Mouse (Mus musculus): ENCODE measurements around the gene Tas2r144. TPM values are rescaled to one million over a fixed set of nuclear protein-coding genes. Genes with fewer than 3 reads are reported as not detected.

Tas2r144 gene
- polyA plus RNA-seq (2015; fragmentation: Nextera tagmentation; extraction: Ambion mirVana) = not detected in 2 replicates

- no peak for ATAC-seq (ENCODE audit: low FRiP score)
These were observed at the start of gene Tas2r144 for GRCm38 (mm10) chr6:42215028-42215427. TSS of gene Tas2r144 (plus strand) at chr6:42215328.

GRCm38 (mm10) chr6:42182462-42182861 lies 32.7 kb upstream of the Tas2r144 start:
- Histone ChIP-seq H3K9me3 (replicated peaks) (no peaks in the 10 kb centered on the region), H3K4me2 (no peak overlapping the region), H3K36me3 (no peaks in the 10 kb centered on the region), H3K4me3 (replicated peaks) (no peak overlapping the region), H3K27me3 (replicated peaks) (no peaks in the 10 kb centered on the region), H3K9ac (replicated peaks) (no peak overlapping the region), H3K4me1 (no peaks in the 10 kb centered on the region), H3K27ac (replicated peaks) (no peak overlapping the region)
- 71% methylated on average over 1 of the region's 1 CpGs for WGBS
- ATAC-seq (ENCODE audit: low FRiP score) = no peak

More at GRCm38 (mm10) chr6:42215028-42215427, at the start of gene Tas2r144:
- Histone ChIP-seq H3K4me2 (no peak within 1 kb of the TSS), H3K4me1 (no peaks in the 10 kb centered on the region), H3K27ac (replicated peaks) (no peak within 1 kb of the TSS), H3K9me3 (replicated peaks) (no peaks in the 10 kb centered on the region), H3K27me3 (replicated peaks) (no peaks in the 10 kb centered on the region), H3K36me3 (no peaks in the 10 kb centered on the region), H3K4me3 (replicated peaks) (no peak within 1 kb of the TSS), H3K9ac (replicated peaks) (no peak within 1 kb of the TSS)
- 83% methylated on average over 2 of the region's 2 CpGs for WGBS

DNA sequence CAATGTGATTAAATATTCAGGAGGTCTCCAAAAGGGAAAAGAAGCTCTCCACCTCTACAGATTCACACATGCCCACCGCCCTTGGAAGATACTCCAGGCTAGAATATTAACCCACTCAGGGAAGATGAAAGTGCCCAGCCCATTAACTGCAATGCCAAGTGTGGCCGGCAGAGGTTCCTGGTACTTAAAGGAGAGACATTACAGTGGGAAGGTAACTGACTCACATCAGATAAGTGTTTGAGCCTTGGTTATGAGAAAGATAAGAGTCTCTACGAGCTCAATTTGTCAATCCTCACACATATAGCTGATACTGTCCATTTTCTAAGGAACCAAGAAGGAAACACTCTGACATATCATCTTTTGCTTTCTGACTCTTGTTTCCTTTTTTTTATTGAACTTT lies 28.9 kb upstream of the Tas2r144 start:
- Histone ChIP-seq H3K9ac (replicated peaks) (no peak overlapping the region), H3K27me3 (replicated peaks) (no peaks in the 10 kb centered on the region), H3K4me3 (replicated peaks) (no peak overlapping the region), H3K9me3 (replicated peaks) (no peaks in the 10 kb centered on the region), H3K4me1 (no peaks in the 10 kb centered on the region), H3K27ac (replicated peaks) (no peak overlapping the region), H3K4me2 (no peak overlapping the region), H3K36me3 (no peaks in the 10 kb centered on the region)
- ATAC-seq (ENCODE audit: low FRiP score) = no peak
- 59% methylated on average over 3 of the region's 3 CpGs for WGBS

DNA sequence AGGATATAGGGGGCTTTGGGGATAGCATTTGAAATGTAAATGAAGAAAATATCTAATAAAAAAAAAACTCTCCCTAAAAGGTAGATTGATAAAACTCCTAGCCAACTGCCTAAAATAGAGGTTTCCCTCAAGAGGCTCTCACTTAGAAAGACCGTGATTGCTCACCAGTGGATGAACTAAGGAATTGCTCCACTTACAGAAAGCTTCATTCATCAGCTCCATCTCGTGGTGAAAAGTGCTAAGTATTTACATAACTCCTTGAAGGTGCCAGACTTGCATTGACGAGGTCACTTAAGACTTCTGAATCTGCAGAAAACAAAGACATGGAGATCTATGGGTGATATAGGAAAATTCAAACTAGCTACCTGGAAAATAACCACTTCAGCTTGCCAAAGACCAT lies 17.4 kb upstream of the Tas2r144 start:
- Histone ChIP-seq H3K9ac (replicated peaks) (no peak overlapping the region), H3K27me3 (replicated peaks) (no peaks in the 10 kb centered on the region), H3K9me3 (replicated peaks) (no peaks in the 10 kb centered on the region), H3K4me3 (replicated peaks) (no peak overlapping the region), H3K36me3 (no peaks in the 10 kb centered on the region), H3K27ac (replicated peaks) (no peak overlapping the region), H3K4me1 (no peaks in the 10 kb centered on the region), H3K4me2 (no peak overlapping the region)
- no peak for ATAC-seq (ENCODE audit: low FRiP score)
- WGBS = 48% methylated on average over 3 of the region's 3 CpGs

GRCm38 (mm10) chr6:42199498-42199897 lies 15.6 kb upstream of the Tas2r144 start:
- no peaks in the 10 kb centered on the region for H3K9me3 ChIP-seq (replicated peaks)
- 83% methylated on average over 1 of the region's 1 CpGs for WGBS
- no peak overlapping the region for H3K4me2 ChIP-seq
- no peaks in the 10 kb centered on the region for H3K27me3 ChIP-seq (replicated peaks)
- no peak overlapping the region for H3K9ac ChIP-seq (replicated peaks)
- H3K27ac ChIP-seq (replicated peaks) = no peak overlapping the region
- H3K36me3 ChIP-seq = no peaks in the 10 kb centered on the region
- no peaks in the 10 kb centered on the region for H3K4me1 ChIP-seq
- ATAC-seq (ENCODE audit: low FRiP score) = no peak
- H3K4me3 ChIP-seq (replicated peaks) = no peak overlapping the region

DNA sequence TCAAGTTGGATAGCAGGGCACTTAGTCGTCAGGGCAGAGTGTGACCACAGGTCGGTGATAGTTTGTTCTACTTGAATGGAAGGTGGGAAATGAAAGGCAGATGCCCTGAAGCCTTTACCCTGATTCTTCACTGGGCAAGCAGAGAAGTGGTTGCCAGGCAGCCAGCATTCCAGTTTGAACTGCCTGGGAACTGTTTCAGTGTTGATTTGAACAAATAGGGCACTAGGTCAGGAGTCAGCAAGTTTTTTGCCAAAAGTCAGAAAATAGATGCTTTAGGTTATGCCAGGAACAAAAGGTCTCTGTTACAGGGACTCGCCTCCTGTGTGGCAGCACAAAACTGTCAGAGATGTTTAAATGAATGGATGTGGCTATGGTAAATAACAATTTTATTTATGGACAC lies 7.2 kb downstream of the Tas2r144 start:
- WGBS = 50% methylated on average over 3 of the region's 3 CpGs
- Histone ChIP-seq H3K4me3 (replicated peaks) (no peak overlapping the region), H3K36me3 (no peaks in the 10 kb centered on the region), H3K9me3 (replicated peaks) (no peaks in the 10 kb centered on the region), H3K27ac (replicated peaks) (no peak overlapping the region), H3K4me1 (no peaks in the 10 kb centered on the region), H3K9ac (replicated peaks) (no peak overlapping the region), H3K27me3 (replicated peaks) (no peaks in the 10 kb centered on the region), H3K4me2 (no peak overlapping the region)
- ATAC-seq (ENCODE audit: low FRiP score) = no peak

DNA sequence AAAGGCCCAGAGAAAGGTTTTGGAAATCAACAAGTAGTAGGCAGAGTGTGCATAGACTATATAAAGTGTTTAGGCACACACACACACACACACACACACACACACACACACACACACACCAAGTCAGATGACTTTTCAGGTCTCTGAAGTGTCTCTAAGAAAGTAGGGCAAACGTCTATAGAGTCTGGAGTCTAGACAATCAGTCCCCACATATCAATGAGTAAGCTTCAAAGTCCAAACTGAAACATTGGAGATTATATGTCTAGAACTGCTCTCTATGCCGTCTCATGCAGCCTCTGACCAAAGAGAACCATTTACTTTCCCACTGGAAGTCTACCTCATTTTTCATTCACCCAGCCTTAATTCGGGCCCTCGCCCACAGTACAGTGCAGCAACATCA lies 9.9 kb downstream of the Tas2r144 start:
- H3K4me1 ChIP-seq = no peaks in the 10 kb centered on the region
- no peaks in the 10 kb centered on the region for H3K27me3 ChIP-seq (replicated peaks)
- 81% methylated on average over 4 of the region's 4 CpGs for WGBS
- no peak overlapping the region for H3K4me3 ChIP-seq (replicated peaks)
- no peaks in the 10 kb centered on the region for H3K36me3 ChIP-seq
- ATAC-seq (ENCODE audit: low FRiP score) = no peak
- no peak overlapping the region for H3K27ac ChIP-seq (replicated peaks)
- no peaks in the 10 kb centered on the region for H3K9me3 ChIP-seq (replicated peaks)
- H3K9ac ChIP-seq (replicated peaks) = no peak overlapping the region
- H3K4me2 ChIP-seq = no peak overlapping the region

- Histone ChIP-seq H3K9ac (replicated peaks) (no peak overlapping the region), H3K4me2 (no peak overlapping the region), H3K27ac (replicated peaks) (no peak overlapping the region), H3K9me3 (replicated peaks) (no peaks in the 10 kb centered on the region), H3K4me3 (replicated peaks) (no peak overlapping the region), H3K27me3 (replicated peaks) (no peaks in the 10 kb centered on the region), H3K4me1 (no peaks in the 10 kb centered on the region), H3K36me3 (no peaks in the 10 kb centered on the region)
- ATAC-seq (ENCODE audit: low FRiP score) = no peak
- WGBS = 34% methylated on average over 17 of the region's 17 CpGs
These were observed 12.3 kb downstream of the Tas2r144 start for GRCm38 (mm10) chr6:42227240-42228101.

- no peaks in the 10 kb centered on the region for H3K4me1 ChIP-seq
- no peaks in the 10 kb centered on the region for H3K36me3 ChIP-seq
- no peak overlapping the region for H3K27ac ChIP-seq (replicated peaks)
- 78% methylated on average over 4 of the region's 4 CpGs for WGBS
- H3K9me3 ChIP-seq (replicated peaks) = no peaks in the 10 kb centered on the region
- H3K9ac ChIP-seq (replicated peaks) = no peak overlapping the region
- no peak overlapping the region for H3K4me2 ChIP-seq
- no peak overlapping the region for H3K4me3 ChIP-seq (replicated peaks)
- no peaks in the 10 kb centered on the region for H3K27me3 ChIP-seq (replicated peaks)
- ATAC-seq (ENCODE audit: low FRiP score) = no peak
These were observed 14.5 kb downstream of the Tas2r144 start for GRCm38 (mm10) chr6:42229610-42230009.

- no peaks in the 10 kb centered on the region for H3K27me3 ChIP-seq (replicated peaks)
- no peak overlapping the region for H3K27ac ChIP-seq (replicated peaks)
- no peak overlapping the region for H3K9ac ChIP-seq (replicated peaks)
- WGBS = 94% methylated on average over 3 of the region's 3 CpGs
- no peak for ATAC-seq (ENCODE audit: low FRiP score)
- no peaks in the 10 kb centered on the region for H3K4me1 ChIP-seq
- H3K4me3 ChIP-seq (replicated peaks) = no peak overlapping the region
- H3K4me2 ChIP-seq = no peak overlapping the region
- H3K9me3 ChIP-seq (replicated peaks) = no peaks in the 10 kb centered on the region
- H3K36me3 ChIP-seq = no peaks in the 10 kb centered on the region
These were observed 16.1 kb downstream of the Tas2r144 start for GRCm38 (mm10) chr6:42231191-42231590.

- Histone ChIP-seq H3K4me2 (no peak overlapping the region), H3K36me3 (no peaks in the 10 kb centered on the region), H3K9me3 (replicated peaks) (no peaks in the 10 kb centered on the region), H3K27me3 (replicated peaks) (no peaks in the 10 kb centered on the region), H3K4me1 (no peaks in the 10 kb centered on the region), H3K27ac (replicated peaks) (no peak overlapping the region), H3K4me3 (replicated peaks) (no peak overlapping the region), H3K9ac (replicated peaks) (no peak overlapping the region)
- ATAC-seq (ENCODE audit: low FRiP score) = no peak
- WGBS = 74% methylated on average over 6 of the region's 6 CpGs
These were observed 22.2 kb downstream of the Tas2r144 start for GRCm38 (mm10) chr6:42237276-42237805.

- 86% methylated on average over 6 of the region's 6 CpGs for WGBS
These were observed 26.4 kb downstream of the Tas2r144 start for GRCm38 (mm10) chr6:42241311-42242045.

More at GRCm38 (mm10) chr6:42241311-42242045, 26.4 kb downstream of the Tas2r144 start:
- no peaks in the 10 kb centered on the region for H3K36me3 ChIP-seq
- H3K9me3 ChIP-seq (replicated peaks) = no peaks in the 10 kb centered on the region
- no peak overlapping the region for H3K4me2 ChIP-seq
- no peak for ATAC-seq (ENCODE audit: low FRiP score)
- peaks cover 6% of the 10 kb centered on the region; the same call in 1 of the 2 replicates for H3K4me1 ChIP-seq
- peaks cover under 1% of the 10 kb centered on the region; the same call in 1 of the 2 replicates for H3K27me3 ChIP-seq (replicated peaks)
- H3K9ac ChIP-seq (replicated peaks) = no peak overlapping the region
- H3K4me3 ChIP-seq (replicated peaks) = no peak overlapping the region
- H3K27ac ChIP-seq (replicated peaks) = no peak overlapping the region

All from neural tube, embryonic 15.5 days (tissue).